Comparison of ENCODE assay signal across 19 mouse cellular contexts in the genomic region with DNA sequence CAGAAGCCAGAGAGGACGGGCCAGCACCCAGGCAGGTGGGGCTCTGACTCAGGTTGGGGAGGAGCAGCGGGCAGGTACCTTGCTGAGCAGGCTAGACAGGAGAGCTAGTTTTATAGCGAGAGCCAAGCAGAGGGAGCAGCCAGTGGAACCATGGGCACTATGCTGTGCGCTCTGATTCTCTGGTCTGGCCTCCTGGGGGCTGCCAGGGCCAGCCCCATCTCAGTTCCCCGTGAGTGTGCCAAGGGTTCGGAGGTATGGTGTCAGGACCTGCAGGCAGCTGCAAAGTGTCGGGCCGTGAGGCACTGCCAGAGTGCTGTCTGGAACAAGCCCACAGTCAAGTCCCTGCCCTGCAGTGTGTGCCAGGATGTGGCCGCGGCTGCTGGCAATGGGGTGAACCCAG. TPM values are rescaled to one million over a fixed set of nuclear protein-coding genes. Genes with fewer than 3 reads are reported as not detected.
DNase-seq lines count a peak whose midpoint lies in the region; ATAC-seq lines count a peak whose summit lies in the region.
"Had no signal": no experiment of that assay in that cellular context is flagged by ENCODE, and none has a peak within 500 bp of the region (broad histone marks: within the 10 kb centered on the region; RNA-seq: fewer than 3 reads in every experiment).

Psapl1 (plus strand) TSS at position 106 of the 400 bp plus-strand sequence.

- WGBS in heart, embryonic 16.5 days: 83% methylated on average over 10 of the region's 10 CpGs
- 83% methylated on average over 10 of the region's 10 CpGs for WGBS in heart, embryonic 12.5 days
- 94% methylated on average over 10 of the region's 10 CpGs for WGBS in midbrain, embryonic 10.5 days
- WGBS in midbrain, embryonic 14.5 days: 88% methylated on average over 10 of the region's 10 CpGs
- 92% methylated on average over 10 of the region's 10 CpGs for WGBS in forebrain, embryonic 12.5 days

- H3K4me3 ChIP-seq in heart, embryonic 16.5 days (ENCODE audit: low read length): no peak within 1 kb of the TSS
- no peak within 1 kb of the TSS for H3K4me3 ChIP-seq in heart, embryonic 12.5 days
- H3K4me3 ChIP-seq in midbrain, embryonic 10.5 days: no peak within 1 kb of the TSS
- no peak within 1 kb of the TSS for H3K4me3 ChIP-seq in midbrain, embryonic 14.5 days (replicated peaks; ENCODE audit: low read depth, low read length)
- H3K4me3 ChIP-seq in forebrain, embryonic 12.5 days (replicated peaks): no peak within 1 kb of the TSS
- H3K4me3 ChIP-seq: forebrain, embryonic 13.5 days; heart, embryonic 15.5 days; lung, embryonic 15.5 days; midbrain, embryonic 13.5 days had no signal

- peaks cover 3% of the 10 kb centered on the region for H3K4me1 ChIP-seq in heart, embryonic 16.5 days (ENCODE audit: control insufficient read depth, insufficient read depth, low read length)
- H3K4me1 ChIP-seq in heart, embryonic 12.5 days (replicated peaks): peaks cover 11% of the 10 kb centered on the region
- H3K4me1 ChIP-seq in midbrain, embryonic 10.5 days: 0 out of 2 replicates have a peak, but pooled peaks cover 9% of the 10 kb centered on the region
- 0 out of 2 replicates have a peak, but pooled peaks cover 3% of the 10 kb centered on the region for H3K4me1 ChIP-seq in midbrain, embryonic 14.5 days (ENCODE audit: control insufficient read depth, insufficient read depth, low read length)
- 0 out of 2 replicates have a peak, but pooled peaks cover 3% of the 10 kb centered on the region for H3K4me1 ChIP-seq in forebrain, embryonic 12.5 days
- H3K4me1 ChIP-seq: forebrain, embryonic 13.5 days had no signal

- no peak within 1 kb of the TSS for H3K27ac ChIP-seq in heart, embryonic 16.5 days (ENCODE audit: low read length)
- no peak within 1 kb of the TSS for H3K27ac ChIP-seq in heart, embryonic 12.5 days (ENCODE audit: poor library complexity, severe bottlenecking)
- 0 out of 2 replicates have a peak within 1 kb of the TSS, but pooled peaks have one; percentile 38 for H3K27ac ChIP-seq in midbrain, embryonic 10.5 days (replicated peaks)
- no peak within 1 kb of the TSS for H3K27ac ChIP-seq in midbrain, embryonic 14.5 days (replicated peaks; ENCODE audit: low read depth, low read length)
- no peak within 1 kb of the TSS for H3K27ac ChIP-seq in forebrain, embryonic 12.5 days
- H3K27ac ChIP-seq: forebrain, embryonic 13.5 days; heart, embryonic 15.5 days; lung, embryonic 15.5 days; midbrain, embryonic 13.5 days had no signal

- no peaks in the 10 kb centered on the region for H3K36me3 ChIP-seq in heart, embryonic 16.5 days (ENCODE audit: control insufficient read depth, insufficient read depth)
- no peaks in the 10 kb centered on the region for H3K36me3 ChIP-seq in heart, embryonic 12.5 days
- no peaks in the 10 kb centered on the region for H3K36me3 ChIP-seq in midbrain, embryonic 10.5 days
- no peaks in the 10 kb centered on the region for H3K36me3 ChIP-seq in midbrain, embryonic 14.5 days (ENCODE audit: control insufficient read depth, insufficient read depth, low read length)
- no peaks in the 10 kb centered on the region for H3K36me3 ChIP-seq in forebrain, embryonic 12.5 days (replicated peaks)
- H3K36me3 ChIP-seq: heart, embryonic 15.5 days; lung, embryonic 15.5 days; midbrain, embryonic 13.5 days had no signal

- DNase-seq in midbrain, embryonic 10.5 days (ENCODE audit: low spot score): no peak
- no peak for DNase-seq in midbrain, embryonic 14.5 days
- peak; percentile 41 for DNase-seq in thymus, postnatal 4 days
- no peak for DNase-seq in layer of hippocampus, adult 9-10 months (ENCODE audit: low spot score)
- DNase-seq: adrenal gland, postnatal 10 days; kidney, adult 9 months; liver had no signal

- H3K4me2 ChIP-seq in heart, embryonic 16.5 days (ENCODE audit: low read depth, low read length): no peak within 1 kb of the TSS
- H3K4me2 ChIP-seq in heart, embryonic 12.5 days: no peak within 1 kb of the TSS
- no peak within 1 kb of the TSS for H3K4me2 ChIP-seq in midbrain, embryonic 14.5 days (ENCODE audit: low read length)
- no peak within 1 kb of the TSS for H3K4me2 ChIP-seq in forebrain, embryonic 12.5 days
- H3K4me2 ChIP-seq: forebrain, embryonic 13.5 days; heart, embryonic 15.5 days; lung, embryonic 15.5 days; midbrain, embryonic 13.5 days had no signal

- no peaks in the 10 kb centered on the region for H3K9me3 ChIP-seq in heart, embryonic 16.5 days (replicated peaks; ENCODE audit: control insufficient read depth, low read length)
- no peaks in the 10 kb centered on the region for H3K9me3 ChIP-seq in heart, embryonic 12.5 days (replicated peaks)
- H3K9me3 ChIP-seq in midbrain, embryonic 10.5 days (replicated peaks): no peaks in the 10 kb centered on the region
- no peaks in the 10 kb centered on the region for H3K9me3 ChIP-seq in midbrain, embryonic 14.5 days (ENCODE audit: control insufficient read depth, low read length)
- H3K9me3 ChIP-seq in forebrain, embryonic 12.5 days: no peaks in the 10 kb centered on the region
- H3K9me3 ChIP-seq: forebrain, embryonic 13.5 days; heart, embryonic 15.5 days; lung, embryonic 15.5 days; midbrain, embryonic 13.5 days had no signal

- no peaks in the 10 kb centered on the region for H3K27me3 ChIP-seq in heart, embryonic 16.5 days (ENCODE audit: control insufficient read depth, insufficient read depth, low read length)
- H3K27me3 ChIP-seq in heart, embryonic 12.5 days (replicated peaks): peaks cover 4% of the 10 kb centered on the region; the same call in 1 of the 2 replicates
- H3K27me3 ChIP-seq in midbrain, embryonic 10.5 days (ENCODE audit: low read depth, poor library complexity, severe bottlenecking): no peaks in the 10 kb centered on the region
- no peaks in the 10 kb centered on the region for H3K27me3 ChIP-seq in midbrain, embryonic 14.5 days (ENCODE audit: control insufficient read depth, insufficient read depth, low read length)
- no peaks in the 10 kb centered on the region for H3K27me3 ChIP-seq in forebrain, embryonic 12.5 days
- H3K27me3 ChIP-seq: forebrain, embryonic 13.5 days; heart, embryonic 15.5 days; lung, embryonic 15.5 days; midbrain, embryonic 13.5 days had no signal

- H3K9ac ChIP-seq in heart, embryonic 16.5 days (ENCODE audit: low read length): no peak within 1 kb of the TSS
- no peak within 1 kb of the TSS for H3K9ac ChIP-seq in heart, embryonic 12.5 days
- H3K9ac ChIP-seq in midbrain, embryonic 14.5 days (replicated peaks; ENCODE audit: low read length): no peak within 1 kb of the TSS
- H3K9ac ChIP-seq in forebrain, embryonic 12.5 days: no peak within 1 kb of the TSS
- H3K9ac ChIP-seq: forebrain, embryonic 13.5 days; heart, embryonic 15.5 days; lung, embryonic 15.5 days; midbrain, embryonic 13.5 days had no signal

- ATAC-seq in heart, embryonic 16.5 days (replicated peaks; ENCODE audit: extremely low read depth, insufficient read depth, low FRiP score): peak; percentile 49; the same call in 1 of the 2 replicates
- no peak for ATAC-seq in heart, embryonic 12.5 days (ENCODE audit: insufficient number of reproducible peaks, low FRiP score)
- no peak for ATAC-seq in midbrain, embryonic 14.5 days (ENCODE audit: low FRiP score, low TSS enrichment)
- 0 out of 2 replicates have a peak, but pooled peaks have one; percentile 4 for ATAC-seq in monocyte, adult 5-6 weeks (replicated peaks; ENCODE audit: insufficient number of reproducible peaks, low FRiP score, low TSS enrichment, poor library complexity, severe bottlenecking)
- ATAC-seq in forebrain, embryonic 12.5 days (ENCODE audit: low FRiP score): no peak
- ATAC-seq: forebrain, embryonic 13.5 days; midbrain, embryonic 13.5 days had no signal

RNA-seq across cellular contexts. Expression of gene Psapl1, which starts in this region (rescaled TPM):
- 0.12 TPM in 1 of 2 replicates, not detected in the other for polyA plus RNA-seq in heart, embryonic 16.5 days (2015; fragmentation: Nextera tagmentation; extraction: Ambion mirVana)
- 0.12 TPM in 1 of 2 replicates, not detected in the other for polyA plus RNA-seq in heart, embryonic 12.5 days (2016; fragmentation: Nextera tagmentation; extraction: Ambion mirVana)
- polyA plus RNA-seq in midbrain, embryonic 10.5 days (2016; fragmentation: Nextera tagmentation; extraction: Ambion mirVana): not detected in 2 replicates
- polyA plus RNA-seq in midbrain, embryonic 14.5 days (2014; fragmentation: Nextera tagmentation; extraction: Ambion mirVana): not detected in 2 replicates
- total RNA-seq in monocyte, adult 5-6 weeks (2017): not detected in 3 replicates
- 0.09 TPM in 1 of 2 replicates, not detected in the other for polyA plus RNA-seq in forebrain, embryonic 12.5 days (2016; fragmentation: Nextera tagmentation; extraction: Ambion mirVana)
- total RNA-seq: adrenal gland, postnatal 10 days; gastrocnemius, adult 8-10 months; layer of hippocampus, adult 18-20 months; MEL had no signal
- polyA plus RNA-seq: spleen, adult 2 months had no signal

Comparison
In these comparisons a context has a peak if more than half of its experiments do, and no peak if none do; other contexts are left out.
1. Peak in ATAC-seq in heart, embryonic 16.5 days; RNA of the gene not detected or under 1 TPM.
2. Peak in ATAC-seq in monocyte, adult 5-6 weeks; RNA of the gene not detected or under 1 TPM.